Comparison of ENCODE assay signal across 8 mouse cellular contexts in the genomic region with DNA sequence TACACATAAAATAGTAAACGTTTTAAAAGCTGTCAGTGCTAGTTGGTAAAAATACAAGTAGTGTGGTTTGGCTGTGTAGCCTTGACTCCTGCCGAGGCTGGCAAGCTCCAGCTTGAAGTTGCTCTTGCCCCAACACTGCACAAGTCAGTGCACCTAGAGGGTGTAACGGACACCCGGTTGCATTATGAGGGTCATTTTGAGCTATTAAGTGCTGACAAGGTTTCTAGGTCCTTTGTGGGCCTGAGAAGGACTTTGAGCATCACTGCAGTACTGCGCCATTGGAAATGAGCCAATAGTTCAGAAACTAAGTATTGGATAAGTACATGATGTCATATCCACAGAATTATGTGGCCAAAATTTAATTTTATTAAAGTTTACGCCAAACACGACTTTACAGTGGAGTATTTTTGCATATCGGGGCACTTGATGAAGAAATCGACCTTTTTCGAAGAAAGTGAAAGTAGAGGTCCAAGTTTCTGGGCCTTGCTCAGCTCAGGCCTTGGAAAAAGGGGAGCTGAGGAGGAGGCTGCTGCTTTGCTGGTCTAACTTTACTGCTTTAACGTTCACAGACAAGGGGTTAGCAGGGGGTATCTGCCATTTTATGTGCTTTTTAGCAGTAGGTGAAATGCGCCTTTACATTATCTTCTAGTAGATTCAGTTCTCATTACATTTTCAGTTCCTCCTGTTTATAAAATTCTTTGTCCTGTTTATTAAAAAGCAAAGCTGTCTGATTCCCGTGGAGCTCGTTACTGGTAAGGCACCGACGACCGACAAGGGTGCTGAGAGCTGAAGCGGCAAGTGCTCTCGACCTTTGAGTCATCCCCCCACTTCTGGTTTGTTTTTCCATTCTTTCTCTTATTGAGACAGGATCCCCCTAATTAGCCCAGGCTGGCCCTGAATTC. TPM values are rescaled to one million over a fixed set of nuclear protein-coding genes. Genes with fewer than 3 reads are reported as not detected.
DNase-seq lines count a peak whose midpoint lies in the region; ATAC-seq and TF ChIP-seq lines count a peak whose summit lies in the region.

No protein-coding gene starts in this region.

- no peak overlapping the region for H3K4me2 ChIP-seq in forebrain, embryonic 14.5 days (ENCODE audit: low read length)
- H3K4me2 ChIP-seq in forebrain, embryonic 15.5 days (replicated peaks) = no peak overlapping the region
- no peak overlapping the region for H3K4me2 ChIP-seq in midbrain, embryonic 11.5 days
- no peak overlapping the region for H3K4me2 ChIP-seq in midbrain, embryonic 15.5 days
- H3K4me2 ChIP-seq in intestine, embryonic 16.5 days (ENCODE audit: low read depth, low read length) = peak overlapping the region; percentile 26; the same call in 1 of the 2 replicates
- peak overlapping the region; percentile 12 for H3K4me2 ChIP-seq in stomach, postnatal 0 days (replicated peaks; ENCODE audit: low read depth)
- no peak overlapping the region for H3K4me2 ChIP-seq in hindbrain, postnatal 0 days (ENCODE audit: low read depth, low read length)

- H3K4me3 ChIP-seq in forebrain, embryonic 14.5 days (ENCODE audit: low read depth, low read length) = no peak overlapping the region
- H3K4me3 ChIP-seq in forebrain, embryonic 15.5 days = no peak overlapping the region
- no peak overlapping the region for H3K4me3 ChIP-seq in midbrain, embryonic 11.5 days (ENCODE audit: low read depth, low read length)
- no peak overlapping the region for H3K4me3 ChIP-seq in midbrain, embryonic 15.5 days
- H3K4me3 ChIP-seq in intestine, embryonic 16.5 days (ENCODE audit: low read length) = 0 out of 2 replicates have a peak overlapping the region, but pooled peaks have one; percentile 6
- no peak overlapping the region for H3K4me3 ChIP-seq in stomach, postnatal 0 days (ENCODE audit: low read depth, low read length)
- H3K4me3 ChIP-seq in hindbrain, postnatal 0 days (ENCODE audit: low read length) = no peak overlapping the region

- no peak overlapping the region for H3K9ac ChIP-seq in forebrain, embryonic 14.5 days (ENCODE audit: low read length)
- no peak overlapping the region for H3K9ac ChIP-seq in forebrain, embryonic 15.5 days (replicated peaks)
- H3K9ac ChIP-seq in midbrain, embryonic 11.5 days (ENCODE audit: low read length) = no peak overlapping the region
- no peak overlapping the region for H3K9ac ChIP-seq in midbrain, embryonic 15.5 days
- 0 out of 2 replicates have a peak overlapping the region, but pooled peaks have one; percentile 35 for H3K9ac ChIP-seq in intestine, embryonic 16.5 days (ENCODE audit: low read depth, low read length)
- H3K9ac ChIP-seq in stomach, postnatal 0 days (ENCODE audit: low read length) = no peak overlapping the region
- no peak overlapping the region for H3K9ac ChIP-seq in hindbrain, postnatal 0 days (replicated peaks; ENCODE audit: low read length)

- no peaks in the 10 kb centered on the region for H3K36me3 ChIP-seq in forebrain, embryonic 14.5 days (ENCODE audit: control insufficient read depth, insufficient read depth, low read length)
- no peaks in the 10 kb centered on the region for H3K36me3 ChIP-seq in forebrain, embryonic 15.5 days
- no peaks in the 10 kb centered on the region for H3K36me3 ChIP-seq in midbrain, embryonic 11.5 days (ENCODE audit: control insufficient read depth, insufficient read depth, low read length)
- no peaks in the 10 kb centered on the region for H3K36me3 ChIP-seq in midbrain, embryonic 15.5 days (replicated peaks)
- H3K36me3 ChIP-seq in intestine, embryonic 16.5 days (ENCODE audit: control insufficient read depth, insufficient read depth, low read length) = no peaks in the 10 kb centered on the region
- no peaks in the 10 kb centered on the region for H3K36me3 ChIP-seq in stomach, postnatal 0 days (ENCODE audit: control insufficient read depth, insufficient read depth, low read length)
- H3K36me3 ChIP-seq in hindbrain, postnatal 0 days (ENCODE audit: insufficient read depth, low read length) = no peaks in the 10 kb centered on the region

- no peaks in the 10 kb centered on the region for H3K27me3 ChIP-seq in forebrain, embryonic 14.5 days (replicated peaks; ENCODE audit: control insufficient read depth, insufficient read depth, low read length)
- H3K27me3 ChIP-seq in forebrain, embryonic 15.5 days = no peaks in the 10 kb centered on the region
- no peaks in the 10 kb centered on the region for H3K27me3 ChIP-seq in midbrain, embryonic 11.5 days (ENCODE audit: control insufficient read depth, insufficient read depth, low read length)
- no peaks in the 10 kb centered on the region for H3K27me3 ChIP-seq in midbrain, embryonic 15.5 days (replicated peaks)
- H3K27me3 ChIP-seq in intestine, embryonic 16.5 days (replicated peaks; ENCODE audit: control insufficient read depth, insufficient read depth, low read length) = no peaks in the 10 kb centered on the region
- H3K27me3 ChIP-seq in stomach, postnatal 0 days (ENCODE audit: control insufficient read depth, insufficient read depth, low read length) = no peaks in the 10 kb centered on the region
- H3K27me3 ChIP-seq in hindbrain, postnatal 0 days (ENCODE audit: insufficient read depth, low read length) = no peaks in the 10 kb centered on the region

- DNase-seq in forebrain, embryonic 14.5 days (ENCODE audit: low spot score) = peak; percentile 4
- peak; percentile 23 for DNase-seq in midbrain, embryonic 11.5 days (ENCODE audit: low spot score, missing footprints)
- no peak for DNase-seq in stomach, postnatal 0 days (ENCODE audit: low spot score)
- no peak for DNase-seq in cerebellum, adult 9-10 months
- DNase-seq in hindbrain, postnatal 0 days (ENCODE audit: low spot score) = no peak

- no peaks in the 10 kb centered on the region for H3K9me3 ChIP-seq in forebrain, embryonic 14.5 days (replicated peaks; ENCODE audit: control insufficient read depth, low read length)
- no peaks in the 10 kb centered on the region for H3K9me3 ChIP-seq in forebrain, embryonic 15.5 days
- no peaks in the 10 kb centered on the region for H3K9me3 ChIP-seq in midbrain, embryonic 11.5 days (ENCODE audit: control insufficient read depth, low read length)
- H3K9me3 ChIP-seq in midbrain, embryonic 15.5 days = no peaks in the 10 kb centered on the region
- H3K9me3 ChIP-seq in intestine, embryonic 16.5 days (ENCODE audit: control insufficient read depth, low read length) = no peaks in the 10 kb centered on the region
- H3K9me3 ChIP-seq in stomach, postnatal 0 days (ENCODE audit: control insufficient read depth, low read length) = no peaks in the 10 kb centered on the region
- H3K9me3 ChIP-seq in hindbrain, postnatal 0 days (ENCODE audit: low read length) = no peaks in the 10 kb centered on the region

- no peaks in the 10 kb centered on the region for H3K4me1 ChIP-seq in forebrain, embryonic 14.5 days (ENCODE audit: control insufficient read depth, insufficient read depth, low read length)
- no peaks in the 10 kb centered on the region for H3K4me1 ChIP-seq in forebrain, embryonic 15.5 days
- no peaks in the 10 kb centered on the region for H3K4me1 ChIP-seq in midbrain, embryonic 11.5 days (ENCODE audit: control insufficient read depth, insufficient read depth, low read length)
- no peaks in the 10 kb centered on the region for H3K4me1 ChIP-seq in midbrain, embryonic 15.5 days
- peaks cover 31% of the 10 kb centered on the region for H3K4me1 ChIP-seq in intestine, embryonic 16.5 days (ENCODE audit: control insufficient read depth, insufficient read depth, low read length)
- 0 out of 2 replicates have a peak, but pooled peaks cover 2% of the 10 kb centered on the region for H3K4me1 ChIP-seq in stomach, postnatal 0 days (replicated peaks; ENCODE audit: control insufficient read depth, insufficient read depth)
- no peaks in the 10 kb centered on the region for H3K4me1 ChIP-seq in hindbrain, postnatal 0 days (ENCODE audit: insufficient read depth, low read length)

- WGBS in forebrain, embryonic 14.5 days = 53% methylated on average over 19 of the region's 19 CpGs
- WGBS in forebrain, embryonic 15.5 days = 55% methylated on average over 19 of the region's 19 CpGs
- 78% methylated on average over 19 of the region's 19 CpGs for WGBS in midbrain, embryonic 11.5 days
- 69% methylated on average over 19 of the region's 19 CpGs for WGBS in midbrain, embryonic 15.5 days
- 61% methylated on average over 19 of the region's 19 CpGs for WGBS in intestine, embryonic 16.5 days
- WGBS in stomach, postnatal 0 days = 56% methylated on average over 19 of the region's 19 CpGs
- 76% methylated on average over 19 of the region's 19 CpGs for WGBS in hindbrain, postnatal 0 days

- no peak for TF ChIP-seq CTCF in stomach, postnatal 0 days (IDR thresholded peaks at IDR 0.05; ENCODE audit: low read depth)
- TF ChIP-seq CTCF in hindbrain, postnatal 0 days (IDR thresholded peaks at IDR 0.05; ENCODE audit: low read depth) = no peak

- no peak for ATAC-seq in forebrain, embryonic 14.5 days
- ATAC-seq in forebrain, embryonic 15.5 days (replicated peaks) = no peak
- ATAC-seq in midbrain, embryonic 11.5 days (ENCODE audit: low FRiP score) = no peak
- ATAC-seq in midbrain, embryonic 15.5 days (replicated peaks) = no peak
- ATAC-seq in intestine, embryonic 16.5 days = no peak
- ATAC-seq in stomach, postnatal 0 days (ENCODE audit: low FRiP score, low TSS enrichment) = no peak
- no peak for ATAC-seq in hindbrain, postnatal 0 days

- TF ChIP-seq EP300 in stomach, postnatal 0 days (optimal IDR thresholded peaks at IDR 0.05) = no peak

- no peak overlapping the region for H3K27ac ChIP-seq in forebrain, embryonic 14.5 days (ENCODE audit: low read depth, low read length)
- no peak overlapping the region for H3K27ac ChIP-seq in forebrain, embryonic 15.5 days (replicated peaks)
- H3K27ac ChIP-seq in midbrain, embryonic 11.5 days (ENCODE audit: low read depth, low read length) = no peak overlapping the region
- H3K27ac ChIP-seq in midbrain, embryonic 15.5 days = no peak overlapping the region
- peak overlapping the region; percentile 24; the same call in 1 of the 2 replicates for H3K27ac ChIP-seq in intestine, embryonic 16.5 days (ENCODE audit: low read length)
- H3K27ac ChIP-seq in stomach, postnatal 0 days (replicated peaks) = peak overlapping the region; percentile 13; the same call in 1 of the 2 replicates
- no peak overlapping the region for H3K27ac ChIP-seq in hindbrain, postnatal 0 days

RNA-seq across cellular contexts. Expression of a gene that starts 37.7 kb away (rescaled TPM):
- polyA plus RNA-seq in forebrain, embryonic 14.5 days (2014; fragmentation: Nextera tagmentation; extraction: Ambion mirVana) = 43.9 and 48.6 TPM in 2 replicates
- 43.4 and 46.8 TPM in 2 replicates for polyA plus RNA-seq in forebrain, embryonic 15.5 days (2015; fragmentation: Nextera tagmentation; extraction: Ambion mirVana)
- 61.1 and 62.4 TPM in 2 replicates for polyA plus RNA-seq in midbrain, embryonic 11.5 days (2014; fragmentation: Nextera tagmentation; extraction: Ambion mirVana)
- polyA plus RNA-seq in midbrain, embryonic 15.5 days (2015; fragmentation: Nextera tagmentation; extraction: Ambion mirVana) = 42.7 and 43.4 TPM in 2 replicates
- polyA plus RNA-seq in intestine, embryonic 16.5 days (2015; fragmentation: Nextera tagmentation; extraction: Ambion mirVana) = 26.9 and 31.3 TPM in 2 replicates
- polyA plus RNA-seq in stomach, postnatal 0 days (2015; fragmentation: Nextera tagmentation; extraction: Ambion mirVana) = 28.8 and 31.0 TPM in 2 replicates
- 20.6 and 27.7 TPM in 2 replicates for total RNA-seq in hindbrain, postnatal 0 days (2014; rRNA removed)
- 49.9 and 51.2 TPM in 2 replicates for polyA plus RNA-seq in hindbrain, postnatal 0 days (2015; fragmentation: Nextera tagmentation; extraction: Ambion mirVana)

RNA-seq across cellular contexts. Expression of a gene that starts 38.0 kb away (rescaled TPM):
- 1.9 and 2.7 TPM in 2 replicates for polyA plus RNA-seq in forebrain, embryonic 14.5 days (2014; fragmentation: Nextera tagmentation; extraction: Ambion mirVana)
- 3.3 and 3.7 TPM in 2 replicates for polyA plus RNA-seq in forebrain, embryonic 15.5 days (2015; fragmentation: Nextera tagmentation; extraction: Ambion mirVana)
- 5.9 and 8.3 TPM in 2 replicates for polyA plus RNA-seq in midbrain, embryonic 11.5 days (2014; fragmentation: Nextera tagmentation; extraction: Ambion mirVana)
- polyA plus RNA-seq in midbrain, embryonic 15.5 days (2015; fragmentation: Nextera tagmentation; extraction: Ambion mirVana) = 3.0 and 3.6 TPM in 2 replicates
- polyA plus RNA-seq in intestine, embryonic 16.5 days (2015; fragmentation: Nextera tagmentation; extraction: Ambion mirVana) = 21.9 and 22.2 TPM in 2 replicates
- polyA plus RNA-seq in stomach, postnatal 0 days (2015; fragmentation: Nextera tagmentation; extraction: Ambion mirVana) = 18.7 and 19.3 TPM in 2 replicates
- total RNA-seq in hindbrain, postnatal 0 days (2014; rRNA removed) = 4.3 and 6.4 TPM in 2 replicates
- polyA plus RNA-seq in hindbrain, postnatal 0 days (2015; fragmentation: Nextera tagmentation; extraction: Ambion mirVana) = 3.4 TPM in 2 replicates

Comparison
In these comparisons a context has a peak if more than half of its experiments do, and no peak if none do; other contexts are left out.
1. DNase-seq: peak in forebrain, embryonic 14.5 days (single experiment) and midbrain, embryonic 11.5 days (single experiment); none in stomach, postnatal 0 days (single experiment), cerebellum, adult 9-10 months (single experiment) and hindbrain, postnatal 0 days (single experiment).
2. H3K27ac ChIP-seq: peak in intestine, embryonic 16.5 days (single experiment) and stomach, postnatal 0 days (single experiment); none in forebrain, embryonic 14.5 days (single experiment), forebrain, embryonic 15.5 days (single experiment), midbrain, embryonic 11.5 days (single experiment), midbrain, embryonic 15.5 days (single experiment) and hindbrain, postnatal 0 days (single experiment).
3. H3K4me2 ChIP-seq: peak in intestine, embryonic 16.5 days (single experiment) and stomach, postnatal 0 days (single experiment); none in forebrain, embryonic 14.5 days (single experiment), forebrain, embryonic 15.5 days (single experiment), midbrain, embryonic 11.5 days (single experiment), midbrain, embryonic 15.5 days (single experiment) and hindbrain, postnatal 0 days (single experiment).